Mouse (Mus musculus): ENCODE results near the gene Szrd1. TPM values are rescaled to one million over a fixed set of nuclear protein-coding genes. Genes with fewer than 3 reads are reported as not detected.

Gene Szrd1
- polyA plus RNA-seq, 1 experiment from 2014 or later, result 40.2 TPM

GRCm38 (mm10) chr4:141069731-141070130, 69.8 kb downstream of the Szrd1 start:
- H3K27me3 ChIP-seq (ENCODE audit: low read depth, poor library complexity, severe bottlenecking), result no peaks in the 10 kb centered on the region
- H3K4me1 ChIP-seq, result peaks cover 2% of the 10 kb centered on the region; the same call in 1 of the 2 replicates
- no peak overlapping the region for H3K27ac ChIP-seq
- peak; percentile 63 for DNase-seq (ENCODE audit: low spot score)
- H3K9me3 ChIP-seq (replicated peaks), result no peaks in the 10 kb centered on the region
- no peak overlapping the region for H3K4me3 ChIP-seq
- peaks cover 93% of the 10 kb centered on the region for H3K36me3 ChIP-seq
- 58% methylated on average over 4 of the region's 4 CpGs for WGBS

DNA sequence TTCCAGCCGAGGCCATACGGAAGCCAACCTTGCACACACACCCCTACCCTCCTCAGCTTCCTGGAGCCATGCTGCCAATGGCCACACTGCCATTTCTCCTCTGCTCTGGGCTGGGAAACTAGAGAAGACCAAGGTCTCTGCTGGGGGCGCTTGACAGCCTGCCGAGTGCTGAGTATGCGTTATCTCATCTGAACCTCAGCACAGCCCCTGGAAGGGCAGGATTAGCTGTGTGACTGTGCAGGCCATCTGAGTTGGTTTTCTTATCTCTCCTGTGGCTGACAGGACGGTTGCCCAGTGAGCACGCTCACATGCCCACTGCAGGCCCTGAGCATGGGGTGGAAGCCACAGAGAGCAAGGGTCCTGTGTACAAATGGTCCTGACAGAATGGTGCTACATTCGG, 70.9 kb downstream of the Szrd1 start:
- no peaks in the 10 kb centered on the region for H3K4me1 ChIP-seq
- H3K27me3 ChIP-seq (ENCODE audit: low read depth, poor library complexity, severe bottlenecking), result no peaks in the 10 kb centered on the region
- no peak overlapping the region for H3K27ac ChIP-seq
- H3K4me3 ChIP-seq, result no peak overlapping the region
- DNase-seq (ENCODE audit: low spot score), result no peak
- H3K36me3 ChIP-seq, result peaks cover 82% of the 10 kb centered on the region
- H3K9me3 ChIP-seq (replicated peaks), result no peaks in the 10 kb centered on the region
- WGBS, result 89% methylated on average over 8 of the region's 8 CpGs

GRCm38 (mm10) chr4:141067516-141068046, 72.0 kb downstream of the Szrd1 start:
- Histone ChIP-seq H3K4me3 (no peak overlapping the region), H3K9me3 (replicated peaks) (no peaks in the 10 kb centered on the region), H3K27me3 (ENCODE audit: low read depth, poor library complexity, severe bottlenecking) (no peaks in the 10 kb centered on the region), H3K27ac (no peak overlapping the region), H3K4me1 (no peaks in the 10 kb centered on the region), H3K36me3 (peaks cover 72% of the 10 kb centered on the region)
- DNase-seq (ENCODE audit: low spot score), result no peak
- WGBS, result 92% methylated on average over 9 of the region's 9 CpGs

GRCm38 (mm10) chr4:141066709-141067515, 72.7 kb downstream of the Szrd1 start:
- 91% methylated on average over 12 of the region's 12 CpGs for WGBS
- Histone ChIP-seq H3K36me3 (peaks cover 66% of the 10 kb centered on the region), H3K9me3 (replicated peaks) (no peaks in the 10 kb centered on the region), H3K27ac (no peak overlapping the region), H3K27me3 (ENCODE audit: low read depth, poor library complexity, severe bottlenecking) (no peaks in the 10 kb centered on the region), H3K4me1 (no peaks in the 10 kb centered on the region), H3K4me3 (no peak overlapping the region)
- DNase-seq (ENCODE audit: low spot score), result no peak

GRCm38 (mm10) chr4:141065123-141065522, 74.5 kb downstream of the Szrd1 start:
- 5% methylated on average over 8 of the region's 8 CpGs for WGBS
- peaks cover 10% of the 10 kb centered on the region for H3K4me1 ChIP-seq
- no peaks in the 10 kb centered on the region for H3K9me3 ChIP-seq (replicated peaks)
- H3K27ac ChIP-seq, result no peak overlapping the region
- peak; percentile 85 for DNase-seq (ENCODE audit: low spot score)
- H3K27me3 ChIP-seq (ENCODE audit: low read depth, poor library complexity, severe bottlenecking), result no peaks in the 10 kb centered on the region
- H3K4me3 ChIP-seq, result no peak overlapping the region
- peaks cover 48% of the 10 kb centered on the region for H3K36me3 ChIP-seq

- Histone ChIP-seq H3K4me1 (peaks cover 19% of the 10 kb centered on the region), H3K4me3 (no peak overlapping the region), H3K9me3 (replicated peaks) (no peaks in the 10 kb centered on the region), H3K27ac (no peak overlapping the region), H3K36me3 (peaks cover 38% of the 10 kb centered on the region), H3K27me3 (ENCODE audit: low read depth, poor library complexity, severe bottlenecking) (no peaks in the 10 kb centered on the region)
- 87% methylated on average over 4 of the region's 4 CpGs for WGBS
- DNase-seq (ENCODE audit: low spot score), result no peak
These were observed 75.4 kb downstream of the Szrd1 start for GRCm38 (mm10) chr4:141064104-141064659.

Other genes with a start within 250 kb of the Szrd1 start
- 0.05 and 0.33 TPM in 2 replicates for gene Padi2, start 233.4 kb downstream of the Szrd1 start, polyA plus RNA-seq (2016; fragmentation: Nextera tagmentation; extraction: Ambion mirVana)
- gene Sdhb, start 178.6 kb downstream of the Szrd1 start, polyA plus RNA-seq (2016; fragmentation: Nextera tagmentation; extraction: Ambion mirVana), result 428 and 436 TPM in 2 replicates
- gene Atp13a2, start 152.9 kb downstream of the Szrd1 start, polyA plus RNA-seq (2016; fragmentation: Nextera tagmentation; extraction: Ambion mirVana), result 33.9 and 44.0 TPM in 2 replicates
- 444 and 521 TPM in 2 replicates for gene Mfap2, start 129.4 kb downstream of the Szrd1 start, polyA plus RNA-seq (2016; fragmentation: Nextera tagmentation; extraction: Ambion mirVana)
- gene Crocc, start 79.2 kb downstream of the Szrd1 start, polyA plus RNA-seq (2016; fragmentation: Nextera tagmentation; extraction: Ambion mirVana), result 10.6 and 11.4 TPM in 2 replicates
- 67.9 and 82.8 TPM in 2 replicates for gene Necap2, start 61.4 kb downstream of the Szrd1 start, polyA plus RNA-seq (2016; fragmentation: Nextera tagmentation; extraction: Ambion mirVana)
- 0.18 TPM in 1 of 2 replicates, not detected in the other for gene Spata21, start 51.4 kb downstream of the Szrd1 start, polyA plus RNA-seq (2016; fragmentation: Nextera tagmentation; extraction: Ambion mirVana)
- 27.1 and 32.2 TPM in 2 replicates for gene Fbxo42, start 8.1 kb upstream of the Szrd1 start, polyA plus RNA-seq (2016; fragmentation: Nextera tagmentation; extraction: Ambion mirVana)
- 5.8 and 8.4 TPM in 2 replicates for gene Rsg1, start 74.2 kb upstream of the Szrd1 start, polyA plus RNA-seq (2016; fragmentation: Nextera tagmentation; extraction: Ambion mirVana)
- gene Arhgef19, start 99.7 kb upstream of the Szrd1 start, polyA plus RNA-seq (2016; fragmentation: Nextera tagmentation; extraction: Ambion mirVana), result 3.7 and 4.7 TPM in 2 replicates
- gene Epha2, start 161.5 kb upstream of the Szrd1 start, polyA plus RNA-seq (2016; fragmentation: Nextera tagmentation; extraction: Ambion mirVana), result 4.6 and 5.6 TPM in 2 replicates
- 0.14 and 0.29 TPM in 2 replicates for gene Fam131c, start 228.4 kb upstream of the Szrd1 start, polyA plus RNA-seq (2016; fragmentation: Nextera tagmentation; extraction: Ambion mirVana)